Mouse (Mus musculus) gastrocnemius, postnatal 14 days (tissue): Measurements from ENCODE around the gene Mrps6. TPM values are rescaled to one million over a fixed set of nuclear protein-coding genes. Genes with fewer than 3 reads are reported as not detected.

Experiments
- DNase-seq: peaks from one replicate; pipeline ENCODE4 v3.0.0; 2021; ENCODE audit warnings: mixed read lengths
- intact Hi-C: fragments of 180-260 bp; cut with DNase I; formaldehyde crosslinking; loops from one replicate; pipeline ENCODE4 v1.15.1; 2025; ENCODE audit warnings: low total_unique reads
- total RNA-seq, 2 experiments: library from RNA; stranded (reverse); gene quantifications; 2 replicates each; pipeline ENCODE4 v1.2.3; 2021

Mrps6 gene
- total RNA-seq, 2 experiments from 2014 or later, result 16.9 to 18.7 TPM

DNA sequence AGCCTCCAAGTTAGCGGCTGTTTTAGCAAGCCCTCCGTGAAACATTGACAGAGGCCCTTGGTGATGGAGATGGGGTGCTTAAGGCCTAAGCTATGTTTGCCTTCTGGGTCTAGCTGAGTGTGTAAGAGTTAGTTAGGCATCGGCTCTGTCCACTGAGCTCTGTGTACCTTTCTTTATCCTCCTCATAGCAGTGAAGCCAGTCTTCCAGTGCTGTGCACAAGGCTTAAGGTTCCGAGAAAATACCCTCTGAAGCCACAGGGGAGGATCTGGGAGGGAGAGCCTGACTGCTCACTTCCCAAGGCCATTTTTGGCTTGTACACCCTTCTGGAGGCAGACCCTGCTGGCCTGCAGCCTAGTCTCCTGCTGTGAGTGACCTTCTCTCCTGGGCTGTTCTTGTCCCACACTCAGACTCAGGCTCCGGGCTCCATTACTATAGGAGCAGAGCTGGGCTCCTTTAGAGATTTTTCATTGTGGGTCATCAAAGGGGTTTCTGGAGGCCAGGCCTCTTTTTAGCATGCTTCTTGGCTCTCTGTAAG is 56.7 kb downstream of the Mrps6 start:
- peak; percentile 26 for DNase-seq
- intact Hi-C loops, result no loop called here

DNA sequence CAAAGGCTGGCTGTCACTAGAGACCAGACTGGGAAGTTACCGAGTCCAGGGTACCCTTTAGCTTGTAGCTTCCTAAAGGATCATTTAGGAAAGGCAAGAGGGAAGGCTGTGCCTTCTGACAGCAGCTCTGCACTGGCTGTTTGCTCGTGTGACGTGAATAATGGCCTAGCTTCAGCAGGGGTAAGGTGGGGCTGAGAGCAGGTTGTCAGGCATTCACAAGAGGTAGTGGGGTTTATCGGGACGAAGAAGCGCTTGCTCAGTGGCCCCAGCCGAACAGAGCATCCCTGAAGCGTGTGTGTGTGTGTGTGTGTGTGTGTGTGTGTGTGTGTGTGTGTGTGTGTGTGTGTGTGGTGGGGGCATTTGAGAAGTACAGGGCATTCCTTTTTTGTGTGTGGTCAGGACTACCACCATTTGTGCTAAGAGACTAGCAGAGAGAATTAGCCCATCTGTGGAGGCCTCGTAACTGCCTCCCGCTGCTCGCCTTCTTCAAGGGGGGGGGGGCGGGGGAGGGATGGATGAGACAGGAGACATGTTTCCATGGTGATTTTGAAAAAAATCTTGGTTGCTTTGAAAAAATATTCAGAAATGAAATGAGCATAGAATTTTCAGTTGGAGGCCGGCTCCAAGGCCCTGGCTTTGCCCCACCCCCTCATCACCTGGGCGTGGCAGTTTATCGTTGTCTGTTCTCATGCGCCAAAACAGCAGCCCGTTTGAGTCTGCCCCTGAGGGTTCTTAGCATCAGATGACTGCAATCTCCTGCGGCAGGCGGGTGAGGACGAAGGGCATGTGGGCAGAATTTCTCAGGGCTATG is 57.7 kb downstream of the Mrps6 start:
- intact Hi-C loops, result no loop called here
- peak; percentile 26 for DNase-seq

DNA sequence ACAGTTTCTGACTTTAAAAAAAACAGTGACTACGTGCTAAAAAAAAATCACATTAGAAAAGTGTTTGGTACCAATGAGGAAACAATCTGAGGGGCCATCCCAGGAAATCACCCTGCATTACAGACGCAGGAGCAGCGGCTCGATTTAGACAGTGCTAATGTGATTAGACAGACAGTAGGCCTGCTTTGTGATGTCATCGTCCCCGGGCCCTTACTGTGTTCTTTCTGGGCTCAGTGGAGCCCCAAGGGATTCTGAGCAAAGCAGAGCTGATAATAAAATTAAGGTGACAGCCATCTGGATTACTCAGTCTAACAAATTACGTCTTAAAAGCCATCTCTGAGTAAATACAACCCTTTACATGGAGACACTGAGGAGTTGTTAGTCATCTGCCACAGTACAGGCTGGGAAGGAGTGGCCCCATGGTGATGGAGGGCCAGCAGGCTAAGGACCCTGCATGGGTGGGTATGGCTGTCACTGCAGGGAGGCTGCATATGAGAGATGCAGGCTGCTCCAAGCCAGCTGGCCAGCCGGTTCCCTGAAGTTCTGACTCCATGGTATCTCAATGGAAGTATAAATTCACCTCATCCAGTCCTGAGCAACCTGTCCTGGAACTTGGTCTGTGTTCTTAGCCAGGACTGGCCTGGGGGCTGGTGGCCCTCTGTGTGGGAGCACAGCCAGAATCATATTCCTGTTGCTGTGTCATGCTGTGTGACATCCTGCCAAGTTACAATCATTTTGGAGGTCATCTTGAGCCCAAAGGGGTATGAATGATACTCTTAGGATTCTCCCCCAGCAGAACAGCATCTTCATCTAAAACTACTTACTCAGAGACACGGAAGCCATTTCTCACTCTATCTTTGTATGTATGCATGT is 59.5 kb downstream of the Mrps6 start:
- intact Hi-C loops, result no loop called here
- DNase-seq, result no peak

DNA sequence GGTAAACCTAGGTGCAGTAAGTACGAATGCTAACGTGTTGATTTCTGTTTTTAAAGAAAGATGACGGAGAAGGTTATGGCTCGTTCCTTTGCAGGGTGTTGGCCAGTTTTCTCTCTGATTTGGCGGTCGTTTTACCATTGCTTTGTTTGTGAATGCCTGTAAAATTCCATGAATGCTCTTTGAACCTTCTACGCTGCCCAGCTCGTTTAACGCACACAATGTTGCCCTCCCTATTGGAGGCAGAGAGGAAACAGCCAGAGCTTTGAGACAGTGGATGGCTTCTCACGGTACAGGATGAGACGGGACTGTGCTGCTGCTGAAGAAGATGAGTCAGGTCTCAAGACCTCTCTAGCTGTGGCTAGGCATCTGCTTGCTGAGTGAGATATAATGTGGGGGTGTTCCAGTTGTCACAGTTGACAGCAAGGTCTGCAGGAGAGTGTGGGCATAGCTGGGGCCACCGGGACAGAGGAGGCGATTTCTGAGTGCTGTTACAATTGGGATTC is 61.0 kb downstream of the Mrps6 start:
- no peak for DNase-seq
- intact Hi-C loops, result no loop called here

DNA sequence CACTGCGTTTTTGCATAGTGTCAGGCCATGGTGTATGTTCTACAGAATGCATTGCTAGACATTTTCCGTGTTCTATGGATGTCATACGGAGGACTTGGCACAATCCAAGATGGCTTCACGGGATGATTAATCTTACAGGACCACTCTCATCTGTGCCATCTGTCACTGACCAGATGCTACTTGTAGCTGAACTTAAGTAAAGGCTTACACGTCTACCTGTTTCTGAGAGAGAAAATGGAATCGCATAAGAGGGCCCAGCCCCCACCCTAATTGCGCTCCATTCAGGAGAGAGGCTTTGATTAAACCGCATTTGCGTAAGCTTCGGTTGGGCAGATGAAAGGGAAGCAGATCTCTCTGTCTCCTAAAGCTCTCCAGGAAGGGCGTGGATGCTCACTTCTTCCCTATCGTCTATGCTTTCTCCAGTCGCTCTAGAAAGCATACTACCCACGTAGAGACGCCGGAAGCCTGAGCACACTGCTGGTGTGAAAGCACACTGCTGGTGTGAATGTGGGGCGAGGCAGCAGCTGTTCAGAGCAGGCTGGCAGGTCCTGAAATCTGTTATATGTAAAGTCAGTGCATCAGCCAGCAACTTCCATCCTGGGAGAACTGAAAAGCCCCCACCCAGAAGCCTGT is 62.9 kb downstream of the Mrps6 start:
- DNase-seq, result no peak
- intact Hi-C loops, result no loop called here

DNA sequence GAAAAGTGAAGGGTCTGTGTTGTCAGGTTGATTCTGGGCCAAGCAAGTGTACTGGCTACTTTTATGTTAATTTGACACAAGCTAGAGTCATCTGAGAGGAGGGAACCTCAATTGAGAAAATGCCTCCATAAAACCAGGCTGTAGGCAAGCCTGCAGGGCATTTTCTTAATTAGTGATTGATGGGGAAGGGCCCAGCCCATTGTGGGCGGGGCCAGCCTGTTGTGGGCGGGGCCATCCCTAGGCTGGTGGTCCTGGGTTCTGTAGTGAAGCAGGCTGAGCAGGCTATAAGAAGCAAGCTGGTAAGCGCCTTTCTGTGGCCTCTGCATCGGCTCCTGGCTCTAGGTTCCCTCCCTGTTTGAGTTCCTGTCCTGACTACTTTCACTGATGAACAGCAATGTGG is 69.2 kb downstream of the Mrps6 start:
- intact Hi-C loops, result no loop called here
- no peak for DNase-seq

DNA sequence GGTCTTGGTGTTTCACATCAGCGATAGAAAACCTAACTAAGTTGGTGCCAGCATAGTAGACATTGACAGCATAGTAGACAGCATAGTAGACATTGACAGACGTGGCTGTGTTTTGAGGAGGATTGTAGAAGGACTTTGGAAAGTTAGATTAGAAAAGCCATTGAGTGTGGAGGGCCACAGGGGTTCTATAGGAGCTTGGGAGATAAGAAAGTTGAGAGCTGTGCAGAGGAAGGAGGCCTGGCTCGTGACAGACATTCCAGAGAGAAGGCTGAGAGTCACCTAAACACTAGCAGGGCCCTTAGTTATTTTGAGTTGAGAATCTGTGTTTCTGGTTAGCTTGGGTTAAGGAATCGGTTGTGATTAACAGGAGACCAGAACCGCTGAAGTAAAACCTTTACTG is 69.6 kb downstream of the Mrps6 start:
- intact Hi-C loops, result no loop called here
- no peak for DNase-seq

DNA sequence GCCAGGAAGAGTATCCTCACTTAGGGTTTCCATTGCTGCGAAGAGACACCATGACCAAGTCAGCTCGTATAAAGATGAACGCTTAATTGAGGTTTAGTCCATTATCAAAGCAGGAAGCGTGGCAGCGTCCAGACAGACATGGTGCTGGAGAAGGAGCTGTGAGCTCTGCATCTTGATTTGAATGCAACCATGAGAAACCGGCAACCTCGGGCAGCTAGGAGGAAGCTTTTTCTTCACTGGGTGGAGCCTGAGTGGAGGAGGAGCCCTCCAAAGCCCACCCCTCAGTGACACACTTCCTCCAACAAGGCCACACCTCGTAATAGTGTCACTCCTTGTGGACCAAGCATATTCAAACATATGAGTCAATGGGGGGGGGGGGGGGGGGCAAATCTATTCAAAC is 71.8 kb downstream of the Mrps6 start:
- DNase-seq, result no peak
- intact Hi-C loops, result no loop called here

DNA sequence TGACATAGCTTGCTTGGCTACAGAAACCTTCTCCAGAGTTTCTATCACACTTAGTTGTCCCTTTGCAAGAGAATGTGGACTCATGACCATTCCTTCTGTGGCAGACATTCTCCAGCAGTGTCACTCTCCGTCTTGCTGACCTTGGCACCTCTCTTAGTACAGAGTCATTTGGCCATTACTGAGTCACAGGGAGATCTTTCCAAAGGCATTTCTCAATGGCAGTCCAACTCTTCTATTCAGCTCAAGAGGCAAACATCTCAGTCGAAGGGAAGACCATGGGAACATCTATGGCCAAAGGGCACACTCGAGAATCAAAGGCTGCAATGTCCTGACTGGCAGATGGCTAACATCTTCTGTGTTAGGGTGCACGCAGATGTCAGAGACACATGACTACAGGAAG is 74.4 kb downstream of the Mrps6 start:
- no peak for DNase-seq
- intact Hi-C loops, result no loop called here

DNA sequence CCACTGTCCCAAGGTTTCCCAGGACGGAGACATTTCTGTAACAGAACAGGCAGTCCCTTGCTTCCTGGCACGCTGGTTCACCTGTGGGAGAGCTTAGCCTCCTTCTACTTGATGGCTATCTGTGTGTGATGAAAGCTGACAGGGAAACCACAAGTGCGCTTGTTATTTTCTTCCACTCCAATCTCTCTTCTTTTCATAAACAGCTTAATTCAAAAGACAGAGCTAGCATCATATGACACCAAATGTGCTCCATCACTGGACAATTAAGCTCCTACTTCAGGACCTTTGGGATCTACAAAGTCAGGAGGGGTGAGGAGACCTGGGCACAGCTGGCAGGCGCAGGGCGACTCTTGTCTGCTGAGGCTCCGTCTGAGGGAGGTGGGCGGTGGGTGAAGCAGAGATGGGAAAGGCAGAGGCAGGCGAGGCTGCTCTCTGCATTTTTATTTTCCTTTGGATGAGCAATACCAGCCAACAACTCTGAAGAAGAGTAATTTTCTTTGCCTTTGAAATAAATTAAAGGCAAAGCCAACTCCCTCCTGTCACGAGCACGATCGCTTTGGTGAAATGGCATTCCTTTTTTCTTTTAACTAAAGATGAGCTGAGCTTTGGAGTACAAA is 76.2 kb downstream of the Mrps6 start:
- no peak for DNase-seq
- intact Hi-C loops, result no loop called here

DNA sequence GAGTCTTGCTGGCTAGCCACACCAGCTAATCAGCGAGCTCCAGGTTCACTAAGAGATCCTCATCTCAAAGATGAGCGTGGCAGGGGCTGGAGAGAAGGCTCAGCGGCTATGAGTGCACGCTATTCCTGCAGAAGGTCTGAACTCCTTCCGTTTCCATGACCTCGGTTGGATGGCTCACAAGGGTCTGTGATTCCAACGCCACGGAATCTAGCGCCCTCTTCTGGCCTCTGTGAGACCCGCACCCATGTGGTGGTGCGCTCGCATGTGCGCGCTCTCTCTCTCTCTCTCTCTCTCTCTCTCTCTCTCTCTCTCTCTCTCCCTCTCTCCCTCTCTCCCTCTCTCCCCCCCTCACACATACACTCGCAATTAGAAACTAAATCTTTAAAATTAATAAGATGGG is 78.2 kb downstream of the Mrps6 start:
- no peak for DNase-seq
- intact Hi-C loops, result no loop called here

DNA sequence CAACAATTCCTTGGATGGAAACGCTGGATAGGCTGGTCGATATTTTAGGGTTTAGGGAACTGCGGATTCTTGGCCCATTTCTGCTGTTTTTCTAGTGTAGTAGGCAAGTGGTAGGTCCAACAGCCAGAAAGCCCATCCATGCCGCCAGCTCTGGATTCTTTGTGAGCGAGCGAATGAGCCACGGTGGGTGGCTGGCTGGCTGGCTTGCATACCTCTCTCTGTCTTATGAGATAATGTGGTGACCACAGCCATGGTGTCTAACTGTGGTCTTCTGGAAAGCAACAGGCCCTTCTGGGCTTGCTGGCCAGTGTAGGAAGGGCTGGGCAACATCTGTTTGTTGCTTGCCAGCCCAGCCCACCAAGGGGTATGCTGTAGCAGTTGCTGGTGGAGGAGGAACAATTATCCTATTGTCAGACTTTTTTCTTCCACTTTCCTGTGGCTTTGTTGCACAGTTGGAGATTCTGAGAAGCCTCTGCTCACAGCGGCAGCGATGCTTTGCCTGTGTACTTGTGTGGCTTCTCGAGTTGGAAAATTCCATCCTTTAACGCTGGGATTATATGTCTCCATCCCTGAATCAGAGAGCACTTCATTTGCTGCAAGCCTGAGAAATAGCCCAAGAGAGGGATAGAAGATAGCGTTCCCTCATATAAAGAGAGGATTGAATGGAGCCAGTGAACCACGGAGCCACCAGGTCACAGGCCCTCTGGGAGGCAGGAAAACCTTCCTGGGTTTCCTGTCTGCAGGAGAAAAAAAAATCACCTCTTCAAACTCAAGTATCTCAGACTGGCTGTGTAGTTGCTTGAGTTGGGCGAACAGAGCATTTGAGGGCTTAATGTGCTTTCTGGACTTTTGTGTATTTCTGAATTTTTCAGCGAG is 81.6 kb downstream of the Mrps6 start:
- intact Hi-C loops, result no loop called here

DNA sequence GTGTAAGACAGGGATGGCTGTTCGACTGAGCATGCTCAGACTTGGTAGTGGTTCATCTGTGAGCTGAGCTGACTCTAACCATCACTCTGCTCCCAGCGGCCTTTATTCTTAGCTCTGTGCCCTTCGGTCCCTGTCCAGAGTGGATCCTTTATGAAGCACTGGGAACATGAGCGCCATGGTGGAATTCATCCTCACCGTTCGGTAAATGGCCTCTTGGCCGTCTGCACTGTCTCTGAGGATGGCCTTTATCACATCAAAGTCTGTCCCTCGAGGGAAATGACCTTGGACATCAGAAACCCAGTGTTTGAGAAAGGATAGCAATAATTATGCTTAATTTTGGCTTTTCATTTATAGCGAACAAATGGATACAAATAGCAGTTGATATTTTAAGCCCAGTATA is 82.3 kb downstream of the Mrps6 start:
- intact Hi-C loops, result no loop called here

More for the DNA sequence above, 81.6 kb downstream of the Mrps6 start:
- no peak for DNase-seq

DNA sequence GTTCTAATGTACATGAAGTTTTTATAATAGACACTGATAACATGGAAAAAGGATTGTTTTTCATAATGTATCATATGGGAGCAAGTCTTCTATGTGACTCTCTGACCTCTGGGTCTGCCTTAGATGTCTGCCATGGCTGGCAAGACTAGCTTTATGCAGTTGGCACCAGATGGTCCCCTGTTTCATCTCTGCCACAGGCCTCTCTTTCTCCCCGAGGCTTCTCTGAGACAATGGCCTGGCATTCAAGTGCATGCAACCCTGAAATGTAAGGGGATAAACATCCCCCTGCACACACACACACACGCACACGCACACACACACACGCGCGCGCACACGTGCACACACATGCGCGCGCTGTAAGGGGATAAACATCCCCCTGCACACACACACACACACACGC is 83.0 kb downstream of the Mrps6 start:
- no peak for DNase-seq
- intact Hi-C loops, result no loop called here

More for the DNA sequence above, 82.3 kb downstream of the Mrps6 start:
- no peak for DNase-seq

DNA sequence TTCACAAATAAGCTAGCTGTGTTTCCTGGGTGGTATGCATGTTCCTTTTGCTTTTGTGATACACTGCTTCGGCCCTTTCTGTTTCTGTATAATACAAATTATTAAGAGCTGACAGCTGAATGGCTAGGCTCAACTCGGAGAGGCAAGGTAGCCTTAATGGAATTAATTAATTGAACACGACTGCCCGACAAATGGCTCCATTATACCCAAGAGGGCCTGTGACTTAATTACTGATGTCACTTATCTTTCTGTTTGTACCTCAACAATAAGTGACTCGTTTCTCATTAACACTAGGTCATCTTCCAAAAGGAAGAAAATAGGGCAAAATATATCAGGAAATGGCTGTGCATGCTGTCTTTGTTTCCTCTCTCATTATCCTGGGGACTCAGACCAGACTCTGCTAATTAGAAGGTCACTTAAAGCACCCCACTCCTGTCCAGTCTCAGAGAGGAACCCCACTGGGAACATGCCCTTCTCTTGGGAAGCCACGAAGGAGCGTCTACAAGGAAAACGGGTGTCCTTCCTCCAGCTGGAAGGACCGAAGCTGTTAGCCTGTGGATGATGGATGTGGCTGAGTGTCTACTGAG is 84.4 kb downstream of the Mrps6 start:
- intact Hi-C loops, result no loop called here
- DNase-seq, result no peak

DNA sequence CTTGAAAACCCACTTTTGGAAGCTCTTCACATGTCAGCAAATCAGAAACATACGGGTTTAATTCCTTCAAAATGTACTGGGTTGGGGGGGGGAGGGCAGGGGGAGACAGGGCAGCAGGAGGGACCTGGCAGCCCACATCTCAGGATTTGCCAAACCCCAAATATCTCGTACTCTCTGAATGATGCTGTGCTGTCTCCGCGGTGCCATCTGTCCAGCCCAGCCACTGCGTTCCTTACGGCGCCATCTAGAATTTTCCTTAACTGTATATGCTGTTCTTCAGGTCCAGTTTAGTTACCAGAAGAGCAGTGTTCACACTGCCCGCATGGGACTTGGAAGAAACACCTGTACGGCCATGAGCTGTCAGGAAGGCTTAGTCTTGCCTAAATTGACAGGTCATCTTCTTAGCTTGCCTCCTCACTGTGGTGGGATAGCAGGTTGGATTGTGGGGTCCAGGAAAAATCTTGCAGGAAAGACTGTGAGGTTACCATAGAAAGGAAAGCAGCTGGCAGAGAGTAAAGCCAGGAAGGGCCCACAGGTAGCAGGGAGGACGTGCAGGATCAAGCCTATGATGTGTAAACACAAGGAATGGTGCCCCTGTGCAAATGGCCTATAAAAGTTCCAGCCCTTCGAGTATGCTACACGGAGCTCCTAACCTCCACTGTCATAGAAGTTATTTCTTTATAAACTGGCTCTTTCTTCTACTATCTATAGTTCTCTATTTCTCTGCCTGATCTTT is 89.7 kb downstream of the Mrps6 start:
- DNase-seq, result no peak
- intact Hi-C loops, result no loop called here

DNA sequence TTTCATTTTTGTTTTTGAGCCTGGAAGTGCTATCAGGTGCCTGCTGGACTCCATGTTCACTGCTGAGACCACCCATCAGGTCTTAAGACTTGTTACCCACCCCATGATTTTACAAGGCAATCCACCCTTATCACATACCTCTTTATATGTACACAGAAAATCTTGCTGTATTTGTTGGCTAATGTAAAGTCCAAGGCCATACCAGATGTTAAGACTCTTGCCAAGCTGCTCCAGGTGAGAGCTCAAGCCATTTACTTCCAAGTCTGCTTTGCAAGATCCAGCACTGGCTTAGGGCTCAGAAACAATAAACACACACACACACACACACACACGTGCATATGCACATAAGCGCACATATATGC is 90.3 kb downstream of the Mrps6 start:
- no peak for DNase-seq
- intact Hi-C loops, result no loop called here

DNA sequence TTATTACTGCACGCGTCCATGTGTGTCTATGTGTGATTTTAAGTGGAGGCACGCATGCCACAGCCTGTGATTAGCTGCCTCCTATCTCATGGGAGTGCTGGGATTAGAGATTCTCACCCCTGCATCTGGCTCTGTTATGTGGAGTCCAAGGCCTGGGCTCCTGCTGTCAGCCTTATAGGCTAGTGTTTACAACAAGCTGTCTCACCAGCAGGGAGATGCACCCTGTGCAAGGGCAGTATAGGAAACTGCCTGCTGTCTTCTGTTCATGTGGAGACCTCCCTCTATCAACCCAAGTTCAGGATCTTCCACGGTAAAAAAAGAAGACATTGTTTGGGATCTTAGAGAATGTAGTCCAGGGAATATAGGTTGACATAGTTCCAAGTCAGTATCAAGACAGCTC is 92.9 kb downstream of the Mrps6 start:
- no peak for DNase-seq
- intact Hi-C loops, result no loop called here
